Mouse (Mus musculus) kidney, postnatal 14 days (tissue): ENCODE data around the gene Ube2r2.

Experiments used
- DNase-seq: peaks from one replicate; pipeline ENCODE4 v3.0.0; 2022; ENCODE audit warnings: mixed read lengths

Ube2r2 gene

DNA sequence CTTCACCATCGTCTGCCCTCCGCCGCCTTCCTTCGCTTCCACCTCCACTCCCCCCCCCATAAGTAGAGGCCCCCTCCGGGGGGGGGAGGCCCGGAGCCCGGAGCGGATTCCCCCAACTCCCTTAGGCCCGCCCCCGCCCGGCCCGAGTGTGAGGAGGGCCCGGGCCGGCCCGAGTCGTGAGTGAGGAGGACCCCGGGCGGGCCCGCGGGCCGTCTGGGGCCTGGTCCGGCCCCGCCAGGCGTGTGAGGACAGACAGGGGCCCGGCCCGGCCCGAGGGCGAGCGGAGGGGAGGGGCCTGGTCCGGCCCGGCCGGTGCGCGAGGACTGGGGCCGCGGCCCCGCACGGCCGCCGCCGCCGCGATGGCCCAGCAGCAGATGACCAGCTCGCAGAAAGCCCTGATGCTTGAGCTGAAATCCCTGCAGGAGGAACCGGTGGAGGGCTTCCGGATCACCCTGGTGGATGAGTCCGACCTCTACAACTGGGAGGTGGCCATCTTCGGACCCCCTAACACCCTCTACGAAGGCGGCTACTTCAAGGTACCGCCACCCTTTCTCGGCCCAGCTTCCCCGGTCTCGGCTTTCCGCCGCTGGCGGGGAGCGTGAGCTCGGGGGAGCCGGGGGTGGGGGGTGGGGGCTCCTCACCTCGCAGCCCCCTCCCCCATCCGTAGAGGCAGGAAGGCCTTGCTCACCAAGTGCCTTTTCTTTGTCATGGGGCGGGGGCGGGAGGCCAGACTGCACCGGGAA lies at the start of gene Ube2r2:
TSS of gene Ube2r2 (plus strand) at position 33 of the 743 bp plus-strand sequence.
- DNase-seq, result peak; percentile 82

GRCm38 (mm10) chr4:41086947-41087346 lies 48.6 kb upstream of the Ube2r2 start:
- no peak for DNase-seq

- no peak for DNase-seq
These were observed 47.9 kb upstream of the Ube2r2 start for GRCm38 (mm10) chr4:41087459-41088298.

- DNase-seq, result no peak
These were observed 46.4 kb upstream of the Ube2r2 start for GRCm38 (mm10) chr4:41089189-41089588.

DNA sequence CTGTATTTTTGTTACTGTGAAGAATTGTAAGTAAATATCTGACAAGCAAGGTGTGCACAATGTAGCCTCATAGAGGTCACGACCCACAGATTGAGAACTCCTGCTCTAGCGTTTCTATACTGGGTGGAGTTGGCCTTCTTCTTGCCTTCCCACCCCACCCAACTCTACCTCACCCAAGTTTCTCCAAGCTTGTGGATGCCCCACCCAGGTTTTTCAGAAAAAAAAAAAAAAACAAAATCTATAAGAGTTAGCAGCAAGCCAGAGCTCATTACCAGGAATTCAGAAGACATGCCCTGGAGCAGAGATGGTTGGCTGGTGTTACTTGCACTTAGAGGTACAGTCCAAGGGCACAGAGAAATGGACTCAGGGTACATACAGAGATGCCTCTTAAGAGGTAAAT lies 45.8 kb upstream of the Ube2r2 start:
- no peak for DNase-seq

DNA sequence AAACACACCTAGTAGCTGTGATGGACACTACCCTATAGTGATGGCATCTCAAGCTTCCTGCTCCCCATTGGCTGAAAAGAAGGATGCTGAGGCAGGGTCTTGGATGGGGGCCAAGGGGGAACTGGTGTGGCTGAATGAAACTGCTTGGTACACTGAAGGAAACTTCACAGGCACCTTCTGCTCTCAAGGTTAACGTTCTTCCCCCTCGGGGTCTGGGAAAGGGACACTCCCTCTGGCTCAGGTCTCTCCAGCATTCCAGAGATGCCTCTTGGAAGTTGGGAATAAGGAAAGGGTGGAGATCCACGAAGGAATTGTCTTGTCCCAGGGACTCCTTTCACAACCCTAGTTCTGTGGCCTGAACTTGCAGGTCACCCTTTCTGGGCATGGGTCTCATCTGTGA lies 44.2 kb upstream of the Ube2r2 start:
- DNase-seq, result no peak

DNA sequence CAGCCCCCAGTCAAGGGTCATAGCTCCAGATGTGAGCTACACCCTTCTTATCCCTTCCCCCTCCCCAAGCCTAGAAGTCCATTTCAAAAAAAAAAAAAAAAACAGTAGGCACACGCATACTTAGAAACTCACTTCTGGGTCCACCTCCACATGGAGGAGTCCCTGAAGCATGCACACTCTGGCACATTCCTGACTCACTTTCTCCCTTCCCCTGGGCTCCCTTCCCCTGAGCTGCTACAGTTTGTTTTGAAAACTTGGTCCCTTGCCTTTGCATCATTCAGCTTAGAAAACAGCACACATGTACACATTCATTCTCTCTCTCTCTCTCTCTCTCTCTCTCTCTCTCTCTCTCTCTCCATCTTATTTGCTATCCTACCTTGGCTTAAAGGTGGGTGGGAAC lies 42.6 kb upstream of the Ube2r2 start:
- DNase-seq, result no peak

DNA sequence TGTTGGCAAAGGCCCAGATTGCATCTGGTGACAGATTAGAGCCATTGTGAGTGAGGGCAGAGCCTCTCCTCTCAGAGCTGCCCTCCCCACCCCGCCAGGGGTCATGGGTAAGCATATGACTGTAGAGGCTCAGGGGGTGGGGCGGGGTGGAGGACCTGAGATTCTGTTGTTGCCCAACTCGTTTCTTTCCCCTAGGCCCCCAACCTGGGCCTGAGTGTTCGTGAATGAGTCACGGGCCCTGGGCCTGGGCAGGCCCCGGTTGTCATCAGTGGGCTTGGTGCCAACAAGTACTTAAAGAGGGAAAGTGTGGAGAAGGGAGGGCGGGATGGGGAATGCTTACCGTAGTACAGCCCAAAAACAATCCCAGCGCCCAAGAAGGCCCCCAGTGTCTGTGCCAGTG lies 41.2 kb upstream of the Ube2r2 start:
- DNase-seq, result no peak

DNA sequence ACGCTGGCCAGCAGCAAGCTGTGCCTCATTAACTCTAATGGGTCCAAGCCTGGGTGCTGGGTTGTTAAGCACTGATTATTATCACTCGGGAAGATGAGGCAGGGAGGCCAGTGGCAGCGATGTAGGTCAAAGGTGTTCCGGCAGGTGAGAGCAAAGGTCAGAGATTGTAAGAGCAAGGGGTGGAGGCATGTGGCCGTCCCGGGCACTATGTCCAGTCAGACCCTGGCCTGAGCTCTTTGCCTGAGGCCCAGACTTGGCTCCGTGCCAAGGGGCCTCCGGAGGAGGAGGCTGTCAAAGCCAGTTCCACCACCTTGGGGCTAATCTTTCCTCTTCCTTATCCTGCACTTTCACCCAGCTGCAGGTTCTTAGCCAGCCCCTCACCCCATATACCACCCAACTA lies 39.4 kb upstream of the Ube2r2 start:
- peak; percentile 72 for DNase-seq

DNA sequence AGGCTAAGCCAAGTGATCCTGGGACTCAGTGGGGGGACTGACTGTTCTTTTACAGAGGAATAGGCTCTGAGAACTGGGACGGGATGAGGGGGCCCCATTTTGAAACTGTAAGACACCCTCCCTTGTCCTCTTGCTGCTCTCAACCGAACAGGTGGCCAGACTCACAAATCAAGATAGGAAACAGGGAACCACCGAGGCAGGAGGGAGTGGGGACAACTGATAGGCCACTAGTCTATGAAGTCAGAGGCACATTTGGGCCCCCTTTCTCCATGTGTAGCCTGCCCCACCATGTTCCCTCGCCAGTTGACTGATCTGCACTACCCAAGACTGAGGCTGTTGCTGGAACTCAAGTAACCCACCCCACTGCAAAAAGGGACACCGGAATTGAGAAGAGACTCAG lies 38.7 kb upstream of the Ube2r2 start:
- no peak for DNase-seq

DNA sequence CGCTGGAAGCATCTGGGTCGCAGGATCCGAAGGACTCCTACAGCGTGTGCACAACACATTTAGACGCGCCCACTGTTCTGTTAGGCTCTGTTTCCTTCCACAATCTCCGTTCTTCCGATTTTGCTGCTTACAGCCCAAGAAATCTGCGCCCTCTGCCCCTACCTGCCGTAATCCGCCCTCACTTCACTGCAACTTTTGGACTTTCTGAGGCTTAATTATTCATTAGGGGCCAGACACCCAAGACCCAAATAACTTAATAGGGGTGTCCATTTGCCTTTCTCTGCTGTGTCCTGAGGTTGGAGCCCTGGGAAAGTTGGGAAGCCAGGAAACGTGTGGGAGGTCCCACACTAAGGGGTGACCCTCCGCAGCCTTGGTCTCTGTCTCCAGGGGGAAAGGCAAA lies 38.2 kb upstream of the Ube2r2 start:
- DNase-seq, result peak; percentile 29

DNA sequence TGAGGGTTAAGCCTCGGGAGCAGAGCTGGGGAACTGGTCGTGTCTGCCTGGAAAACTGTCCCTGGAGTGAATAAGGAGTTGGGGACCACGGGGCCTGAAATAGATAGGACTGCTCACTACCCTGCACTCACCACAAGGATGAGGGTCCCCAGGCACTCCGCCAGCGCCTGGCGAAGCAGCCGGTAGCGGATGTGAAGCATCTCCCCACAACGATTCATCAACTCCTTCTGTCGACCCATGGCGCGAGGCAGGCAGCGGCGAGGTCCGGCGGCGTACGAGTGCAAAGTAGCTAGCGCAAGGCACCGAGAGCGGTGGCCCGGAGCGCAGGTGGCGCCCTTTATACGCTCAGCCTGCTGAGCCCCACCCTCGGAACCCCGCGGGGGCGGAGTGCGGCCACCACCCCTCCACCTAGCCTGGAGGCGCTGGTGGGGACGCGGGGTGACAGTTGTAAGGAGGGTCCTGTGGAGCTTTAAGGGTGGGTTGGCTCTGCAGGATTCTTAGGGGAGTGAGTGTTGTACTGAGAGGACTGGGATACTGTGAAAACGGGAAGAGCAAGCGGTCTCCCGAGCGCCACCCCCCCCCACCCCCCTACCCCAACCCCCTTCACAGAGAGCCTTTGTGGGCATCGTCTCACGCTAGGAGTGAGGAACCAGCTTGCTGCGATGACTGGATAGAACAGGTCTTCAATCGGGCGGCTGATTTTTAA lies 37.5 kb upstream of the Ube2r2 start, which contains the start of gene Aqp3:
TSS of gene Aqp3 (minus strand) at position 313 of the 706 bp plus-strand sequence.
- peak; percentile 79 for DNase-seq

GRCm38 (mm10) chr4:41098577-41098951 lies 37.0 kb upstream of the Ube2r2 start:
- peak; percentile 20 for DNase-seq

DNA sequence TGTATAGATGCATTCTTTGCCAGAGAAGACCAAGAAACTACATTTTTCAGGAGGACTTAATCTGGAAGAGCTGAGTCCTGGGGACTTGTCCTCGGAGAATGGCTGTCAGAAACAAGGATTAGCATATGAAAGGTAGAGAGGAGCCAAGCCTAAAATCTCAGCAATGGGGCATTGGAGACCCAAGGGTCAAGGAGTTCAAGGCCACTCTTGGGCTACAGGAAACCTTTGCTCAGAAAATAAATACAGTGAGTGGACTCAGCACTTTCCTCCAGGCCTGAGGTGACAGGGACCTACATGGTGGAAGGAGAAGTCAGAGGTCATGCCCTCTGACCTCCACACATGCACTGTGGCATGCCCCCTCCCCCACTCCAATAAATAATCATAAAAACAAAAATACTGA lies 34.6 kb upstream of the Ube2r2 start:
- DNase-seq, result no peak

DNA sequence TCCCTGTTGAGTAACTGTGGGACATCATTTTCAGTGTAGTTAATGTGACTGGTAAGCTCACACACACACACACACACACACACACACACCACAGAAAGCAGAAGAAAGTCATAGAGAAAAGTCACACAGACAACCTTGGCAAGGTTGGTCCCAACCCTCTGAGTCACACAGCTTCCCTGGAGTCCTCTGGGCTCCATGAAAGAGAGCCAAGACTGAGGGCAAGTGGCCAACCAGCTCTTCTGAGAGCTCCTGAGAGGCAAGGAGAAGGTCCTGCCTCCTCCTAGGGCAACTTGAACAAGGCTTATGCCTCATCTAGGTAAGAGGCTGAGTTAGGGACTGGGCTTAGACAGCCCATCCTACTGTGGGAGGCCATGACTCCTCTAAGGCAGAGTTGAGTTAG lies 32.6 kb upstream of the Ube2r2 start:
- DNase-seq, result no peak

DNA sequence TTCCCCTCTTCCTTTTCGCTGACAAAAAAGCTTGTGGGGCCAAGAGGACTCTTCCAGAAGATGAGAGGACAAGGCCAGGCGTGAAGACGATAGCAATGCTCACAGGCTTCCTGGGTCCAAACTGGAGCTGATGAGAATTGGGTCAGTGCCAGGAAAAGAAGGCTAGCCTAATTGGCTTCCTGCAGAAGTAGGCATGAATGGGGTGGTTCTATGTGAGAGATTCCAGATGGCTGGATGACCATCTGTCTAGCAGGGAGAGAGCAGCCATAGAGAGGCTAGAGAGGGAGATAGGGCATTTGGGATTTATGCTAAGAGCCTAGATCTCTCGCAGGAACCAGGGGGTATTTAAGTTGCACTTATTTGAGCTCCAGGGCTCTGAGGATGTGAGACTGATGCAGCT lies 28.1 kb upstream of the Ube2r2 start:
- no peak for DNase-seq

- peak; percentile 17 for DNase-seq
These were observed 26.7 kb upstream of the Ube2r2 start for GRCm38 (mm10) chr4:41108717-41109425.

GRCm38 (mm10) chr4:41114358-41115070 lies 21.0 kb upstream of the Ube2r2 start:
- DNase-seq, result no peak

- DNase-seq, result no peak
These were observed 20.5 kb upstream of the Ube2r2 start for GRCm38 (mm10) chr4:41115074-41115473.

DNA sequence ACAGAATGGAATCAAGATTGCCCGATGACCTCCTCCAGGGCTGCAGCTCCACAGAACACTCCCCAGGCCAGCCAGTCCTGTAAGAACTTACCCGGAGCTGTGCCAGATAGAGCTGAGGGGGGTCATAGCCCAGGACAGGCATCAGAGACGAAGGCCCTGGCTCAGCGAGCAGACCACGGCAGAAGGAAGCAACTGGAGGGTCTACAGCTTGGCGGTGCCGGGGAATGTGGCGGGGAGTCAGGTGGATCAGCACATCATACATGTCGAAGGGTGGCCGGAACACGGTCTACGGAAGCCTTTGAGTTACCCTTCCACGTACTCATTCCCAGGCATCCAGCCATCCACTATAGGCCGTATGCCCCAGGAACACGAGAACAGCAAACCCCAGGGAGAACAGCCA lies 19.8 kb upstream of the Ube2r2 start:
- DNase-seq, result no peak

DNA sequence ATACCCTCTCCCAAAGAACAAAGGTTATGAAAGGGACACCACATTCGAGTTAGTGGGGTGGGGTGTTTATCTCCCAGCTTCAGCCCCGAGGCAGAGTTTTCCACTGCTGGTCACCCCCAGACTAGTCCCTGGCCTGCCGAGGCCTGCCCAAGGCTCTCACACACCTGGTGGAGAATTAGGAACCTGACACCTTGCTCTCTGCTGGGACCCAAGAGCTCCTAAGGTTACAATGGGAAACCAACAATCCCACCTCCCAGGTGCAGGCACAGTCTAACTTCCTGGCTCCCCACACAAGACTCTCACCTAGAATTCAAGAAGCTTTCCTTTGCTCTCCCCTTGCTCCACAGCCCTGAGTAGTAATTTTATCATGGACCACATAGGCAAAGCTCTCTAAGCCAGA lies 18.7 kb upstream of the Ube2r2 start:
- DNase-seq, result no peak

DNA sequence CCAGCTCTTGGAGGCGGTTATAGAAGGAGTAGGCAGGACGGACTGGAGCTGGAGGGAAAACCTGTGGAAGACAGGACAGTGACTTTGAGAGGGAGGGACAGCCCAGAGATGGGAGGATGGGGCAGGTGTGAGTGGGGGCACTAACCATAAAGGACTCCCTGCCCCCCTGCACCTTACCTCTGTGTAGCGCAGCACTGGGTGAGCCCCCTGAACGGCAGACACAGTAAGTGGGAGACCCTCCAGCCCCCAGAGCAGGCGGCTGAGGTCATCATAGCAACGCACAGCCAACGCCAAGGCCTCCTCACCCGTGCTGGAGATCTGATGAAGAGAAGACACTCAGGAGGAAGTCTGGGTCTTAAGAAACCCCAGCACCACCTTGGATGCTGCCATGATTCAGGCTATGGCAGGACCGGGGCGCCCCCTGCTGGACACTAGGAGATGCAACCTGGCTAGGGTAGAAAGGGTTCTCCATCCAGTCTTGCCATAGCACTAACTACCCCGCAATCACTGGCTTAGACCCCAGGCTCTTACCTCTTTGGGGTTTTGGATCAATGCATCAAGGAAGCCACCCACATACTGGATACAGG lies 16.7 kb upstream of the Ube2r2 start:
- DNase-seq, result peak; percentile 69
